Mouse (Mus musculus) brain, adult 2 months (tissue): ENCODE results near the gene BC034090.
"Not testable (repeated sequence)": the region's sequence is repeated elsewhere in the genome, so short reads cannot be mapped to it uniquely, and the experiment has no call there.

Experiments used
- DNase-seq: peaks from one replicate; pipeline ENCODE4 v3.0.0; 2011; ENCODE audit warnings: low read depth, low spot score

BC034090 gene

DNA sequence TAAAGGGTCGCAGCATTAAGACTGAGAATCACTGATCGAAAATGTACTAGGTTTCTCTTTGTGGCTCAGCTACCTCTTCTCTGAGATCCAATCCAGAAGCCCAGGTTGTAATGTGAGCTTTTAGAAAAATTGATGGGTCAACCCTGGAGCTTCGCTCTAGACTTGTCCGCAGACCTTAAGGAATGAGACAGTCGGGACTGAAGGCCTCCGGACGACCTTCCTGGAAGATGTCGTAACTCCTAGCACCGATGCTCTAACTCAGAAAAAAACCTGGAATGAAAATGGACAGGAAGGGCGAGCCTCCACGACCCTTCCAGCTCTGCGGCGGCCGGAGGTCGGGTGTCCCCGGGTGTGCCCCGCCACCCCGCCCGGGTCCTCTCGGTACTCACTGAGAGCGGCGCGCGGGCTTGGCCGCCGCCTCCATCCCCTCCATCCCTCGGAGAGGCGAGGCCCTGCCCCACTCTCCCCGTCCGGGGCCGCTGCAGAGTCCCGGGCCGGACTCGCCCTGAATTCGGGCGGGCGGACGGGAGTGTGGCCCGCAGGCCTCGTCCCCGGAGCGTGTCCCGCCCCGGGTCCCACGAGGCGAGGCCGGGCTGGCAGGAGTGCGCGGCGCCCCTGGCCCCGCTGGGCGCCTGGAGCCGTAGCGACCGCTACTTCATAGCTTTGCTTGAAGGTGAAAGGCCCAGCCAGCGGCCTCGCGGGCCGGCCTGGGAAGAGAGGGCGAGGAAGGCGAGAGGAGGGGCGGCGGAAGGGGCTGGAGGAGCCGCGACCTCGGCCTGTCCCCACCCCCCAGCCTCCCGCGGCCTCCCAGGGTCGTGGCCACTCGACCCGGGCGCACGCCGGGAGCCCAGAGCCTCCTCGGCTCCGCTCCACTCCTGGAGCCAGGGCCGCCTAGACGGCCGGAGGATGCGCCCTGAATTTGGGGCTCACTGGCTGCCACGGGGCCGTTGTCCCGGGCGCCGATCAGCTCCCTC, at the start of gene BC034090:
Gene BC034090 (minus strand): TSS at position 648 of the 974 bp plus-strand sequence.
- DNase-seq = no peak

DNA sequence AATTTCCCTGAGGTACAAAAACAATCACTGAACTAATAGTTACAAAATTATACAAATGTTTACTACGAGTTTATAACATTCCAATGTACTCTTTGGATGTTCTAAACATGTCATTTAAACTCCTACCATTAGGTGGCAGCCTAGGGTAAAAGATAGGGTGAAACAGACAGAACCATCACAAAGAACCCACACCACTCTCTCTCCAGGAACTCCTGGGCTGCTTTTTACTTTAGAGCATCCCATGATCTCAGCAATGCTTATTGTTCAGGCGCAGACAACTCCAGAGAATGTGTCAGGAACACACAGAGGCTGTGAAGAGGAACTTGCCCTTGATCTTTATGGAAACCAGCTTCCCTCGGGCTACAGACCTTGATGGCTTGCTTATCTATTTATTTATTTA, 49.2 kb upstream of the BC034090 start:
- DNase-seq = peak; percentile 84

DNA sequence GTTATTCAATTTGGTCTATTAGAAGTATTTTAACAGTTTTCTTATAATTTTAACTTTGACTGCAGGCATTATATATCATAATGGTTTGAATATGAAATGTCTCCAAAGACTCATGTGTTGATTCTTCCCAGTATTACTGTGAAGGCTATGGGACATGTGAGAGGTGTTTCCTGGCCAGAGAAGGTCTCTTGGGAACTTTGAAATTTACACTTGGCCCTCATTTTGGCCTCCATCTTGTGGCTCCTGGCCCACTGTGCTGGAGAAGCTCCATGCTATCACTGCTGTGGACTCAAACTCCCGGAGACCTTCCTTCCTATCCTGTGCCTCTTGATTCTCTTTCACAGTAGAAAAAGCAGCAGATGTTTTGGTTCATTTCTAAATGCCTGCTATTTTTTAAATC, 45.2 kb upstream of the BC034090 start:
- no peak for DNase-seq

DNA sequence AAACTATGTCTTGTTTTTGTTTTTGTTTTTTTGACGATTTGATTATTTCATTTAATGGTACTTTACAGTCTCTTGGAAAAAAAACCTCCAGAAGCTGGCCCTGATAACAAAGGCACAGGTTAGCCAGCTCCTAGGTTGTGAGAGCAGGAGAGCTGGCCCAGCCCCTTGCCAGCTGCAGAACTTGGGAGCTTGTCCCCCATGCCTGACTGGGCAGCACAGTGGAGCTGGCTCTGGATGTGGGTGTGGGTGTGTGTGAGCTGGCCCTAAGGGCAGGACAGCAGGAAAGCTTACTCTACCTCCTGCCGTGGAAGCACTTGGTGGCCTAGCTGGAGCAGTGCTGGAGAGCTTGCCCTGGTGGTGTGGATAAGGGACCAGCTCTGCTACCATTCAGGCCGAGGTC, 43.8 kb upstream of the BC034090 start:
- no peak for DNase-seq

DNA sequence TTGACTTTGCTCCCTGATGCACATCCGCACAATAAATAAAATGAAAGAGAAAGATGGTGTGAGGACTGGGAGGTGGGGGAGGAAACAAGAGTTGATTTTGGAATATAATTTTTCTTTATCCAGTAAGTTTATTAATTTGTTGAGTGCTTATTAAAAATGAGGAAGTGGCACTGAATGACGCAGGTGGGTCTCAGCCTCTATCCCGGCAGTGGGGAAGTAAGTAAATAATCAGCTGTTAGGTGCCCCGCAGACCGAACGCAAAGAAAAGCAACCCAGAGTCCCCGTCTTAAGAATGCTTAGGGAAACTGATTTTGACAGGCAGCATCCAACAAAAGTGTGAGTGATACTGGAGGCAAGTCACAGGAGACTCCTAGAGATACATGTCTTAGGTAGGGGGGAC, 39.6 kb upstream of the BC034090 start:
- DNase-seq = no peak

DNA sequence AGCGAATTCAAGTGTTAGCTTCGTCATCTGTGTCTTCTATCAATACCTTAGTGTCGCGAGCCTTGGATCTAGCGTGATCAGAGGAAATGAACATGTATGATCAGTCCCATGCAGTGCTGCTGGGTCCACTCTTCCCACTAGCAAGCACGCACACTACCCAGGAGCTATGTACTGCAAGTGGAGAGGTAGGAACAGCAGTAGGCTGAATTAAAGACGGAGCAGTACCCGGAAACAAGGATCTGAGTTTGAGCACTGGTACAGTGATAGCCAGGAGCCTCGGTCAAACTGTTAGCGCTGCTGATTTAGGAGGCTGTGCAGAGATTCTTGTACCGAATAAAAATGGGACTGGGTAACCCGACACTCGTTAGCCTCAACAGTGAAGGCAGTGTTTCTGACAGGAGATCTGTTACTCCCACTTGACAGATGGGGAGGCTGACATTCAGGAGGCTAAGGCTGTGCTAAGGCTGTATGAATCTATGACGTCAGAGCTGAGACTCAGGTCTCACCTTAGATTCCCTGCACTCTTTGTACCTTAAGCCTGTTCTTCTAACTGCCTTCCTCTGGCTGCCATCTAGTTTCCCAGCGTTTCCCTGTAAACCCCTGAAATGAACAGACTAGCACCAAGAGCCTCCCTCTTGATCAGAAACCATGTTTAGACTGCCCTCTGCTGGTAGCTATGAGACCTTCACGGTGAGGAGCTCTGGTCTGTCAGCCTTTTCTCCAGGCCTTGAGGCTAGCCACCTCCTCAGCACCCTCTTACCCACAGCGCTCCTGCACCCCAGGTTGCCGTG, 37.0 kb upstream of the BC034090 start:
- peak; percentile 94 for DNase-seq

DNA sequence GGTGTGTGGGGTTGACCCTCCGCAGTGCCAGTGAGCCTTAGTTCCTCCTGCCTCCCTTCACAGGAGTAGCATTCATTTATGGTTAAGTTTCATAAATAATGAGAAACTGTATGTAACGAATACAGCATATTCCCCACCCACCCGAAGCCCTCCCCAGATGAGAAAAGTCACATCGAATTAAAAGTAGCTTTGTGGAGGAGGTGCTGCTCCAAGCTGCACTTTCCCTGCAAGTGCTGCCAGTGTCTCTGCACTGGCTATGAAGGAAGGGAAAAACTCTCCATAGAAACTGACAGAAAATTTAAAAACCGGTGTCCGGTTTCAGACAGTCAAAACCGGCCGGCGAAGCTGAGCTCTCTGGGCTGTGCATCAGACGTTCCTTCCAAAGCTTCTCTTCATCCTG, 36.1 kb upstream of the BC034090 start:
- peak; percentile 70 for DNase-seq

DNA sequence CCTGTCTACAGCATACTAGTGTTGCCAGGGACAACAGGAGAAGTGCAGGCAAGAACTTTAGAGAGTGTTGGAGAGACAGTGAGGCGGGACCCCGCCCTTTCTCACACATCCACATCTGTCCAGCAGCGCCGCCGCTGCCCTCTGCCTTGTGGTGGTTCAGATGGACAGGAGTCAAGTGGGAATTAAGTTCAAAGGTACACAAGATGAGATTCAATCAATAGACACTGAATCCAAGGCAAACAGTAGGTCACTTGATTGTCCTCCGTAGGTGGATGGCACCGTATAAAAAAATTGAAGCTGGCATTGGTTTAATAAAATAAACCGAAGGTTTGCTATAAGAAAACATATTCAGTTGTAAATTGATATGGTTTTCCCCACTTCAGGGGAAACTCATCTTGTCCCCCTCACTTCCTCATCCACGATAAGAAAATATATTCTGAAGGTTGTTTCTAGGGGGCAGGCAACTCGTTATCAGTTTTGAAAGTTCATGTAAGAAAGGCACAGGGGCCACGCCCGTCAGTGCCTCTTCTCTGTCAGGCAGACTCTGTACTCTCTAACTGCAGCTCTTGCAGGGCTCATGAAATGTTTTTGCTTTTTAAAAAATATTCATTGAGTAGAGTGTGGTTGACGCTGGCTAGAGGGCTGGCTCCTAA, 32.3 kb upstream of the BC034090 start:
- no peak for DNase-seq

DNA sequence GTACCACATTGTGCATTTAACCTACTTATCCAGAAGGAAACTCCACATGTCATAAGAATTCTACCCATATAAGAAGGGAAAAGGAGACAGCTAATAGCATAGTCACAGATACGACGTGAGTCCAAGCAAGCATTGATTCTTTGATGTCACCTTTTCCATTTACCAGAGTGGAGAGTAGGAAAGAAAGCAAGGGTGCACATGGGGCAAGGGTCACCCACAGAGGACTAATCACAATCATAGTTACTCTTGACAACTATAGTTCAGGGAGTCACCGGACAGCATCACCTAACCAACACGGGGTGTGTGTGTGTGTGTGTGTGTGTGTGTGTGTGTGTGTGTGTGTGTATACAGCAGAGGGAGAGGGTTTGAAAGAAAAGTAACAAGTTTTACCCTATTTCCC, 31.5 kb upstream of the BC034090 start:
- no peak for DNase-seq

DNA sequence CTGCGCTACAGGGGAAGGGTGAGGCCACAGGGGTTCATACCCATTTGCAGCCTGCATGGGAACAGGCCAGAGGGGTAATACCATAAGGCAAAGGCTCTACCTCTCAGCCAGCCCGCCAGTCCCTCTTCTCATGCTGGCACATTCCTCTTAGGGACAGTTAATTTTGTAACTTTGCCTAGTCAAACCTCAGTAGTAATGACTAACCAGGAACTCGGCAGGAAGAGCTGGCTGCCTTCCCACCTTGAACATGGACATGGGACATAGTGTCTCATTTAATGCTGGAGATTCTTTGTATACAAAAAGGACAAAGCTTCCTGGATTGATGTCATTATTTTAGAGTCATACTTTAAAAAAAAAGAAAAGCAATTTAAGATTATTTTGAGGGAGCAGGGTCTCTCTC, 30.7 kb upstream of the BC034090 start:
- no peak for DNase-seq

DNA sequence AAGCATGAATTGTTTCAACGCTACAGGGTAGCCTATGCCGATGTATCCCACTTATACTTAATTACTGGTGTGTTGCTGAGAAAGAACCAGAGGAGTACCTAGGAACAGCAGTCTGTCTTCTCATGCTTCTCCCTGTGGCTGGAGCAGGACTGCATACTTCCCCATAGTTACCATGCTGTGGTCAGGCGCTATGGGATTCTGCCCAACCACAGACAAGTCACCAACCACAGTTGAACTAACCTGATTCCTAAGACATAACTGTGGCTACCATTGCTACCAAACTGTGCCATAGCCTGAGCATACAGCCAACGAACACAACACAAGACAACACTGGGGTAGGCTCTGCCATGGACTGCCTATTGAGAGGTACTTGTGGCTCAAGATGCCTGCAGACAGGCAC, 28.7 kb upstream of the BC034090 start:
- no peak for DNase-seq

DNA sequence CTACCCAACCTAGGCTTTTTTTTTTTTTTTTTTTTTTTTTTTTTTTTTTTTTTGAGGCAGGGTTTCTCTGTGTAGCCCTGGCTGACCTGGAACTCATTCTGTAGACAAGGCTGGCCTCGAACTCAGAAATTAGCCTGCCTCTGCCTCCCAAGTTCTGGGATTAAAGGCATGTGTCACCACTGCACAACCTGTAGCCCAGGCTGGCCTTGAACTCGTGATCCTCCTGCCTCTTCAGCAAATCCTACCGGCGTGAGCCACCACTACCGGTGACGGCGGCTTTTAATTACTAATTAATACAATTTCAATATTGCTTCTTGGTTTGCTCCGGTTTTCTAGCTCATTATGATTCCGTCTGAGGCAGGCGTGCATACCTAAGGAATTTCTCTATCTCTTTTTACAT, 18.3 kb upstream of the BC034090 start:
- not testable (repeated sequence) for DNase-seq

DNA sequence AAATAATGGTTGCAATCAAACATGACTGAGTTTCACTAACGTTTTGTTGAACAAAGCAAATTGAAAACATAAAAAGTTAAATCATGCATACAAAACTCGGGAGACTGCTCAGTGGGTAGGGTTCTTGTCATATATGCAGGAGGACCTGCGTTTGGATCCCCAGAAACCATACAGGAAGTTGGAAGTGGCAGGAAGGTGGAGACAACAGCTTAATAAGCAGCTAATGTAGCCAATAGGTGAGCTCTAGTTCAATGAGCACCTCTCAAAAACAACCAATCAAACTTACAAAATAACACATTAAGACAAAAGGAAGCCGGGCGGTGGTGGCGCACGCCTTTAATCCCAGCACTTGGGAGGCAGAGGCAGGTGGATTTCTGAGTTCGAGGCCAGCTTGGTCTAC, 10.1 kb upstream of the BC034090 start:
- no peak for DNase-seq

DNA sequence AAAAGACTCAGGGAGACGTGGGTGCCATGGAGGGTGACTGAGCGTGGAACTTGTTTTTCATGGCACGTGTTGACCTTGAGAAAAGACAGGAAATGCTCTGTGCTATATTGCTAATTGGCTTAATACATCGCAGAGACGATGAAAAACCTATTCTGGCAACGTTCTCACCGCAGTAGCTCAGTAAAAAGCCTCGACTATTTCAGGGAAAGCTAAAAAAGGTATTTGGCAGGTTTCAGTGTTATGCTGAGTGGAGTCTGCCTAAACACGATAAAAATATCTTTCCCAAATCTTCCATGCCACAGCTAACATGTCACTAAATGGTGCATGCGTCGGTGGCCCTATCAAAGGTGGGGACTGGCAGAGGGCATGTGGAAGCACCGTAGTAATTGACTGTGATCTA, 8.9 kb upstream of the BC034090 start:
- DNase-seq = peak; percentile 77

DNA sequence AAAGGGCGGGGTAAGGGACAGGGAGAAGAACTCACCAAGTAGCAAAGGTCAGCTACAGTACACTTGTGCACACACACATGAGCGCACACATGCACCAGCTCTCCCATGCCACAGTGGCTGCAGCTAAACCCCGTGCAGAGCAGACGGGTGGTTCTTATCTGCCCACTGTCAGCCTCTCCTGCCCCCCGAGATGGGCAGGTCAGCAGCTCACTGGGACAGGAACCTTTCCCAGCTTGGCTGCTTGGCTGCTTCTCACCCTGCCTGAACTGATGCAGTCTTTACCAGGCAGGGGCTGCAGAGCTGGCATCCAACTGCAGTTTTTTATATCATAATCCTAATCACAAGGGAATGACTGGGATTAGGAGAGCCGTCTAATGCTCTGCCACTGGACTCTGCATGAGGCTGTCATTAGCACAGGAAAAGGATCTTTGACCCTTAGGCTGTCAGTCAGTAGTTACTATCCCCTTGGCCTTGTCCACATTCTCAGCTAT, 8.4 kb upstream of the BC034090 start:
- no peak for DNase-seq

DNA sequence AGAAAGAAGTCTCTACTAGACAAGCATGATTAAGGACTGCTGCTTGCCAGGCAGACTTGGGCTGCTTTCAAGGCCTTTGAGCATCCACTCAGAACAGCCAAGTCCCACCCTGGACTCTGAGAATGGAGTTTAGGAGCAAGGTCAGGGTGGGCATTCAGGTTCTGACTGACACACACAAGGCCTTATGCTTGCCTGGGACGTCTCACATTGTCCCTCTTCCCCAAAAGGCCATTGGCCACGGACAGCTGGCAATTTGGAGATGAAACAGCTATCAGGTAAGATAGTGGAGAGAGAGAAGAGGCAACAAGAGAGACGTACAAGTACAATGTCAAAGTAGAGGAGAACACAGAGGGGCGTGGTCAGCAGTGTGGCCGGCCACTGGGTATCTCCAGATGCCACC, 7.4 kb upstream of the BC034090 start:
- no peak for DNase-seq

DNA sequence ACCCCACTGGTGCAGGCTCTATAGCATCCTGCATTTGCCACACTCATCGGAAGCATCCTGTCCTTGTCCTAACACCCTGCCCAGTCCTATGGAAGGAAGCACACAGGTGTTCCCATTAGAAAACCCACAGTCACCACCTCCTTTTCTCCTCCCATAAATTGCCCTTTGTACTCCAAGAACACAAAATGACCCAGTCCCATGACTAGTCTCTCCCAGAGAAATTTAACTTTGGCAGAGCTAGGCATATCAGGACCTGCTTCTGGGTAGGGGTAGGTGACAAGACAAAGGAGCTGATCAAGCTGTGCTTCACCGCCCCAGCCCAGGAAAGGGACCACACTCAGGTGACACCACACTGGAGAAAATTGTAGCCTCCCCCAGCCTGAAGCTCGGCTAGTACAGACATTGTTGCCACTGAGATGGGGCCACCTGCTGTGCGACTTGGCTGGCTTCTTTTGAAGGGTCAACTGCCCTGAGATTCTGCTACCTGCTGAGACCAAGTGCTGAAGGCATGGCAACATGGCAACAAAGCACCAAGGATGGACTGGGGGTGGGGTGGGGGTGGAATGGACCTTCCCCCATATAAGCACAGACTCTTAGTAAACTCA, 6.4 kb upstream of the BC034090 start:
- no peak for DNase-seq

DNA sequence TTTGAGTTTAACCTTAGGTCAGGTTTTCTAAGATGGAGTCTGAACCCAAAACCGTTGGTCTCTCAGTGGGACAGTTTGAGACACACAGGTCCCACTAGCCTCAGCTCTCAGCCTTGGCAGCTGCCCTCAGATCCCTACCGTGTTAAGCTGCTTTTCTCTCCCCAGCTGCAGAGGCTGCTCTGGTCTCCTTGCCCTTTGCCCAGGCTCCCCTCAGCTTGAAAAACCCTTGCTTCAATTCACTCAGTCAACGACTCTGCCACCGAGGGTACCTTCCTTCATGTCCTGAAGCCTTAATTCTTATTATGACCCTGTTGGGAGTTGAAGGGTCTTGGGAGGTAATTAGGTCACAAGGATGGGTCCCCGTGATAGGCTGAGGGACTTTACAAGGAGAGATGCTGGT, 5.7 kb upstream of the BC034090 start:
- no peak for DNase-seq

DNA sequence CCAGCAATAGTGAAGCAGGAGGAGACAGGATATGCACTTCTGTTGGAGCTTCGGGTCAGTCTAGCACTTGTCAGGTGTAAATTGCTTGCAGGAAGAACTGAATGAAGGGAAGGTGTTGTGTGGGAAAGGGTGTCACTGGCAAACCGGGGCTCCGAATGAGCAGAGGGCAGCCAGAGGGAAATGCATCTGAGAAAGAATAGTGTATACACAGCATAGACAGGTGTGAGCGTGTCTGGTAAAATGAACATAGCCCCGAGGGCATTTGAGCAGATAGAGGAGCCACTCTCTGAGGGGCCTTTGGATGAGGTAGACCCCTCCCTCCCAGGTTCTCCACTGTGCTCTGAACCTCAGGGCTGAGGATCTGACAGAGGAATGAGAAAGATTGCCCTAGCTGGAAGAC, 3.8 kb upstream of the BC034090 start:
- DNase-seq = no peak

DNA sequence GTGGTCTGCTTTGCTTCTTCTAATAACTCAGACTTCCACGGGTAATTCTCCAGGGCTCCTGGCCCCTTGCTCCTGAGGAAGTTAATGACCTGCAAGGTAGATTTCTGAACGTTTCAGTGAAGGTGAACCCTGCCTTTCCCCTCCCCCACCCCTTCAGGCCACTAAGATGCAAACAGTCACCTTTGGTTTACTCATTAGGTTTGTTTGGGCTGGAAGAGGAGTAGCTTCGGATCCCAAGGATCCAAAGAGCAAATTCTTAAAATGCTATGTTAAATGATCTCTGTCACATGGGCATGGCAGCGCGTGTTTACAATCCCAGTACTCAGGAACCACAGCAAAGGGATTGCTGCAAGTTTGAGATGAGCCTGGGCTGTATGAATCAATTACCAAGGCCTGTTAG, 3.2 kb upstream of the BC034090 start:
- no peak for DNase-seq

DNA sequence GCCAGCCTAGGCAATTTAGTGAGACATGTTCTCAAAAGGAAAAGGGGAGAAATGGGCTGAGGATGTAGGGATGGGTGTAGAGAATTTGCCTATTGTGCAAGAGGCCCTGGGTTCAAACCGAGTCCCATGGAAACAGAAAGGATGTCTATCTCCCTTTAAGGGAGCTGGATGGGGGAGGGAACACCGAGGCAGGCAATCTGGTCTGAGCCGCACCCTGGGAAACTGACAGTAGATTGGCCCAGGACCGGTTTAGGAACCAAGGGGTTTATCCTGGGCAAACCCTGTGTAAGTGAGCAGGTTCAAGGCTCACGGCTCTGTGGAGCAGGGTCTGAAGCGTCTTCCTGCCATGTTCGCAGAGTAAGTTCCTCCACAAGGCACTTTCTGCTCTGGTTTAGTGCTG, 1.3 kb upstream of the BC034090 start:
- DNase-seq = no peak

DNA sequence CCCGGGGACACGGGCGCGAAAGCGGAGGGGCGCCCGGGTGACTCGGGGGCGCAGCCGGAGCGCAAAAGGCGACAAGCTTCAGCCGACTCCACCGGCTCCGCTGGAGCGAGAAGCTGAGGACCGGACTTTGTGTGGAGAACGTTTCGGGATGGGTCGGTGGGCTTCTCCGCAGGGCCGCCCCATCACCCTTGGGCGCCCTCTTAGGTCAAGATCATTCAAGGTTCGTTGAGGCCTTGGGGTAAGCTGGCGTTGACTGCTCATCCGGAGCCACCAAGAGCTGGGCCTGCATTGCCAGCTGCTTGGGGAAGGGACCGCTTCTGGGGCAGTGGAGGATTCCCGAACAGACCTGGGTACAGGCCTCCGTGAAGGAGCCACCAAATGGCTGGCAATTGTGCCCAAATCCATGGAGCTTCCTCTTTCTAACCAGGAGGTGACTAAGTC, 547 bp upstream of the BC034090 start:
- DNase-seq = no peak
